Mouse (Mus musculus) cerebellum, adult (tissue): ENCODE results near the gene Atp6v1g3.

Experiments used
- ATAC-seq: cut with Nextera tagmentation; 2 replicates; pipeline ENCODE4 v1.9.2; 2017; ENCODE audit warnings: mild to moderate bottlenecking, moderate library complexity, mixed read lengths; ENCODE audit not compliant: insufficient number of reproducible peaks, low FRiP score, low TSS enrichment

Gene Atp6v1g3

GRCm38 (mm10) chr1:138337417-138337816 is 63.9 kb downstream of the Atp6v1g3 start:
- no peak for ATAC-seq
